Mouse (Mus musculus) erythroblast, embryonic 14.5 days (primary cell): ENCODE data around the gene Sgca.

Experiments
- GATA1 ChIP-seq: IDR thresholded peaks from 2 replicates; pipeline ENCODE4 v1.6.1; 2012; ENCODE audit warnings: low read length, inconsistent platforms, mixed read lengths
- TAL1 ChIP-seq: IDR thresholded peaks from 3 replicates; pipeline ENCODE4 v1.6.1; 2012; ENCODE audit warnings: low read length, inconsistent platforms, mixed read lengths

- TF ChIP-seq TAL1 = no peak
- no peak for TF ChIP-seq GATA1
Measured at GRCm38 (mm10) chr11:94924977-94925376, 51.1 kb downstream of the Sgca start.
